24 mouse cellular contexts compared by ENCODE assay signal in the genomic region with DNA sequence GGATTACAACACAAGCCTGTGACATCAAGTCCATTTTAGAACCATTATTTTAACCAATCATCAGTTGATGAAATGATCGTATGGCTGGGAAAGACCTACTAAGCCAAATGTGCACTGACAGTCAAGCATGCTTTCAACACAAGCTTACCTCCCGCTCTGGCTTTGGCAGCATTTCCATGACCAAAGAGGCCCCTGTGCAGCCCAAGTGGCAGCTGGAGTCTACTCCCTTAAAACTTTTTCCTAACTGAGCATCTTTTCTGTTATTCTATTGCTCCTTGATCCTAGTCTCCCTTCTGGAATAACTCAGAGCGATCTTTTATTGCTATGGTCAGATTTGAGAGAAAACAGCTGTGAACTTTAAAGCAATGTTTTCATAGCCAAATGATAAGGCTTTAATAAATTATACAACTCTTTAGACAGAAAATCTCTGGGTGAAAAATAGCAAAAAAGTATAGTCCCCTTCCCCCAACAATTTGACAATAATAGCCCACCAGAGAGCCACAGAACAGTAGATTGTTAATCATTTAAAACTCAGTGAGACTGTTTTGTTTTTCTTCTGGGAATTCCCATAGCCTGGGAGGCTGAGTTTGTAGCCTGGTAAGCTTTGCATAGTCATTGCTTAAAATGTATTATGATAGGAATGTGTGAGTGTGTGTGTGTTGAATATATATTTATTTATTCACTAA.
DNase-seq lines count a peak whose midpoint lies in the region; ATAC-seq and TF ChIP-seq lines count a peak whose summit lies in the region.
"Had no signal": no experiment of that assay in that cellular context is flagged by ENCODE, and none has a peak within 500 bp of the region (broad histone marks: within the 10 kb centered on the region; RNA-seq: fewer than 3 reads in every experiment).

No protein-coding gene starts in this region.

- intact Hi-C loops in heart, postnatal 14 days (cut with DNase I) = no loop called here

- H3K9me3 ChIP-seq in kidney, postnatal 0 days (replicated peaks; ENCODE audit: low read length) = no peaks in the 10 kb centered on the region
- no peaks in the 10 kb centered on the region for H3K9me3 ChIP-seq in forebrain, embryonic 11.5 days (ENCODE audit: control insufficient read depth, low read length)
- H3K9me3 ChIP-seq in forebrain, embryonic 16.5 days (ENCODE audit: control insufficient read depth, low read length) = no peaks in the 10 kb centered on the region
- H3K9me3 ChIP-seq: embryonic facial prominence, embryonic 15.5 days; forebrain, embryonic 10.5 days; heart, embryonic 13.5 days; hindbrain, embryonic 10.5 days; limb, embryonic 12.5 days; midbrain, embryonic 13.5 days; neural tube, embryonic 12.5 days had no signal

- H3K36me3 ChIP-seq in kidney, postnatal 0 days (ENCODE audit: insufficient read depth, low read length) = no peaks in the 10 kb centered on the region
- no peaks in the 10 kb centered on the region for H3K36me3 ChIP-seq in forebrain, embryonic 11.5 days (ENCODE audit: control insufficient read depth, insufficient read depth, low read length)
- no peaks in the 10 kb centered on the region for H3K36me3 ChIP-seq in forebrain, embryonic 16.5 days (ENCODE audit: control insufficient read depth, insufficient read depth)
- H3K36me3 ChIP-seq: forebrain, embryonic 10.5 days; neural tube, embryonic 12.5 days had no signal

- H3K27ac ChIP-seq in kidney, postnatal 0 days = peak overlapping the region; percentile 63
- no peak overlapping the region for H3K27ac ChIP-seq in forebrain, embryonic 11.5 days (ENCODE audit: low read depth, low read length)
- H3K27ac ChIP-seq in forebrain, embryonic 16.5 days (ENCODE audit: low read length) = no peak overlapping the region
- H3K27ac ChIP-seq: embryonic facial prominence, embryonic 15.5 days; forebrain, embryonic 10.5 days; heart, embryonic 13.5 days; hindbrain, embryonic 10.5 days; hindbrain, postnatal 0 days; limb, embryonic 12.5 days; liver, embryonic 14.5 days; midbrain, embryonic 13.5 days; neural tube, embryonic 12.5 days had no signal

- H3K4me2 ChIP-seq in kidney, postnatal 0 days (ENCODE audit: low read length) = no peak overlapping the region
- no peak overlapping the region for H3K4me2 ChIP-seq in forebrain, embryonic 11.5 days (ENCODE audit: low read depth, low read length, severe bottlenecking)
- no peak overlapping the region for H3K4me2 ChIP-seq in forebrain, embryonic 16.5 days (ENCODE audit: low read length)
- H3K4me2 ChIP-seq: embryonic facial prominence, embryonic 15.5 days; heart, embryonic 13.5 days; limb, embryonic 12.5 days; midbrain, embryonic 13.5 days; neural tube, embryonic 12.5 days had no signal

- WGBS in kidney, postnatal 0 days = 39% methylated on average over 3 of the region's 3 CpGs
- WGBS in forebrain, embryonic 11.5 days = 92% methylated on average over 3 of the region's 3 CpGs
- 89% methylated on average over 3 of the region's 3 CpGs for WGBS in forebrain, embryonic 16.5 days

- no peaks in the 10 kb centered on the region for H3K27me3 ChIP-seq in Patski
- H3K27me3 ChIP-seq in kidney, postnatal 0 days (ENCODE audit: insufficient read depth, low read length) = no peaks in the 10 kb centered on the region
- no peaks in the 10 kb centered on the region for H3K27me3 ChIP-seq in forebrain, embryonic 11.5 days (ENCODE audit: control insufficient read depth, insufficient read depth, low read length)
- H3K27me3 ChIP-seq in forebrain, embryonic 16.5 days (replicated peaks; ENCODE audit: control insufficient read depth, insufficient read depth, low read length) = no peaks in the 10 kb centered on the region
- H3K27me3 ChIP-seq: embryonic facial prominence, embryonic 15.5 days; heart, embryonic 13.5 days; limb, embryonic 12.5 days; midbrain, embryonic 13.5 days; neural tube, embryonic 12.5 days had no signal

- in situ Hi-C loops in Patski (cut with MboI; ENCODE audit: low pct_unique_long_range_greater_than_20kb) = no loop called here

- ATAC-seq in Patski = peak; percentile 44
- peak; percentile 73 for ATAC-seq in kidney, postnatal 0 days (replicated peaks; ENCODE audit: low FRiP score, low read depth)
- no peak for ATAC-seq in forebrain, embryonic 11.5 days (replicated peaks; ENCODE audit: low FRiP score)
- no peak for ATAC-seq in forebrain, embryonic 16.5 days
- ATAC-seq: CD4-positive, CD25-positive, alpha-beta regulatory T cell, adult 4 months; hindbrain, postnatal 0 days; lung, postnatal 0 days; midbrain, embryonic 13.5 days had no signal

- H3K4me1 ChIP-seq in kidney, postnatal 0 days (replicated peaks; ENCODE audit: insufficient read depth, low read length) = no peaks in the 10 kb centered on the region
- H3K4me1 ChIP-seq in forebrain, embryonic 11.5 days (replicated peaks; ENCODE audit: control insufficient read depth, insufficient read depth, low read length) = no peaks in the 10 kb centered on the region
- H3K4me1 ChIP-seq in forebrain, embryonic 16.5 days (replicated peaks; ENCODE audit: control insufficient read depth, insufficient read depth, low read length) = no peaks in the 10 kb centered on the region
- H3K4me1 ChIP-seq: embryonic facial prominence, embryonic 15.5 days; forebrain, embryonic 10.5 days; heart, embryonic 13.5 days; hindbrain, embryonic 10.5 days; midbrain, embryonic 13.5 days; neural tube, embryonic 12.5 days had no signal

- POLR2A ChIA-PET in Patski (lab: Charles Lee) = interaction anchor here (0.6 kb wide), 1 partner anchor 146 kb away, joined by 3 read pairs; no protein-coding TSS in a partner anchor

- H3K9ac ChIP-seq in kidney, postnatal 0 days (ENCODE audit: low read depth, low read length) = no peak overlapping the region
- no peak overlapping the region for H3K9ac ChIP-seq in forebrain, embryonic 11.5 days (ENCODE audit: low read length)
- no peak overlapping the region for H3K9ac ChIP-seq in forebrain, embryonic 16.5 days (replicated peaks; ENCODE audit: low read depth, low read length)
- H3K9ac ChIP-seq: embryonic facial prominence, embryonic 15.5 days; heart, embryonic 13.5 days; limb, embryonic 12.5 days; liver, embryonic 14.5 days; midbrain, embryonic 13.5 days; neural tube, embryonic 12.5 days had no signal

- no peak for TF ChIP-seq CTCF in Patski (IDR thresholded peaks at IDR 0.05)
- no peak for TF ChIP-seq CTCF in kidney, postnatal 0 days (IDR thresholded peaks at IDR 0.05; ENCODE audit: low read depth)

- CTCF ChIA-PET in Patski (lab: Charles Lee) = interaction anchor here (0.8 to 1.0 kb wide), 2 partner anchors 11 to 55 kb away, joined by 3 read pairs; no protein-coding TSS in a partner anchor

- peak; percentile 14 to 18 for DNase-seq in heart, adult 18-20 months
- no peak for DNase-seq in heart, postnatal 14 days
- DNase-seq in kidney, adult 9 months = peak; percentile 46
- DNase-seq in kidney, adult 11 months = no peak
- no peak for DNase-seq in Patski (ENCODE audit: low read depth, low spot score)
- DNase-seq in kidney, postnatal 0 days (ENCODE audit: low spot score) = peak; percentile 94
- DNase-seq in forebrain, embryonic 11.5 days (ENCODE audit: low spot score) = no peak
- DNase-seq: cerebellum, adult 18-20 months; cerebellum, postnatal 25 days; embryo, embryonic 11 days; thymus, adult 18-20 months; thymus, postnatal 4 days had no signal

- no peak overlapping the region for H3K4me3 ChIP-seq in kidney, postnatal 0 days (replicated peaks; ENCODE audit: low read depth, low read length)
- H3K4me3 ChIP-seq in forebrain, embryonic 11.5 days (ENCODE audit: low read depth, low read length) = no peak overlapping the region
- H3K4me3 ChIP-seq in forebrain, embryonic 16.5 days (replicated peaks; ENCODE audit: low read length) = no peak overlapping the region
- H3K4me3 ChIP-seq: embryonic facial prominence, embryonic 15.5 days; forebrain, embryonic 10.5 days; heart, embryonic 13.5 days; hindbrain, embryonic 10.5 days; limb, embryonic 12.5 days; midbrain, embryonic 13.5 days; neural tube, embryonic 12.5 days had no signal

Comparison
In these comparisons a context has a peak if more than half of its experiments do, and no peak if none do; other contexts are left out.
1. DNase-seq: peak in heart, adult 18-20 months (2 of 2), kidney, adult 9 months (single experiment) and kidney, postnatal 0 days (single experiment); none in heart, postnatal 14 days (0 of 2), kidney, adult 11 months (single experiment), Patski (single experiment) and forebrain, embryonic 11.5 days (single experiment).
2. ATAC-seq: peak in Patski (single experiment) and kidney, postnatal 0 days (single experiment); none in forebrain, embryonic 11.5 days (single experiment) and forebrain, embryonic 16.5 days (single experiment).